Mouse (Mus musculus) cerebellum, postnatal 25 days (tissue): ENCODE data around the gene Vsig10.
A peak's percentile ranks its signal among the peaks of the same experiment; 100 is the strongest.

Experiments
- DNase-seq, 2 experiments: peaks; one replicate each; pipeline ENCODE4 v3.0.0; 2021; ENCODE audit warnings: mixed read lengths in 2 of 2

Vsig10 gene

GRCm38 (mm10) chr5:117388296-117388751 is 69.4 kb downstream of the Vsig10 start:
- peak; percentile 60 to 70 for DNase-seq

- peak; percentile 92 to 96 for DNase-seq
Measured at GRCm38 (mm10) chr5:117388877-117389276, 70.0 kb downstream of the Vsig10 start, which contains the start of gene Rfc5. TSS of gene Rfc5 (minus strand) at chr5:117389047.

GRCm38 (mm10) chr5:117390895-117391294 is 72.0 kb downstream of the Vsig10 start:
- no peak for DNase-seq

- DNase-seq, result no peak
Measured at GRCm38 (mm10) chr5:117395834-117396233, 77.0 kb downstream of the Vsig10 start.

GRCm38 (mm10) chr5:117396596-117397014 is 77.7 kb downstream of the Vsig10 start:
- DNase-seq, result no peak

- DNase-seq, result no peak
Measured at GRCm38 (mm10) chr5:117397371-117397770, 78.5 kb downstream of the Vsig10 start.

GRCm38 (mm10) chr5:117398007-117398550 is 79.2 kb downstream of the Vsig10 start:
- no peak for DNase-seq

- DNase-seq, result no peak
Measured at GRCm38 (mm10) chr5:117399281-117399680, 80.4 kb downstream of the Vsig10 start.

GRCm38 (mm10) chr5:117403609-117404008 is 84.7 kb downstream of the Vsig10 start:
- no peak for DNase-seq
